Mouse (Mus musculus) kidney, adult 2 months (tissue): ENCODE data around the gene Gm45713. TPM values are rescaled to one million over a fixed set of nuclear protein-coding genes. Genes with fewer than 3 reads are reported as not detected.

Experiments
- DNase-seq: peaks from one replicate; pipeline ENCODE4 v3.0.0; 2021
- H3K27ac ChIP-seq: fragments of 200-500 bp; 2 replicates; pipeline ENCODE4 v1.5.1; 2012; ENCODE audit warnings: low read depth, low read length, control low read depth, inconsistent platforms; ENCODE audit not compliant: insufficient read depth
- H3K27me3 ChIP-seq: fragments of 200-500 bp; replicated peaks from 2 replicates; pipeline ENCODE4 v1.6.1; 2012; ENCODE audit warnings: mild to moderate bottlenecking, moderate library complexity, low read length, inconsistent platforms; ENCODE audit not compliant: control insufficient read depth, insufficient read depth
- H3K36me3 ChIP-seq: fragments of 200-500 bp; 2 replicates; pipeline ENCODE4 v1.6.1; 2012; ENCODE audit warnings: mild to moderate bottlenecking, moderate library complexity, low read length, inconsistent platforms; ENCODE audit not compliant: control insufficient read depth, insufficient read depth
- H3K4me1 ChIP-seq: fragments of 200-500 bp; 2 replicates; pipeline ENCODE4 v1.6.1; 2011; ENCODE audit warnings: low read length; ENCODE audit not compliant: control insufficient read depth, insufficient read depth
- H3K4me3 ChIP-seq: fragments of 200-500 bp; 2 replicates; pipeline ENCODE4 v1.5.1; 2011; ENCODE audit warnings: mild to moderate bottlenecking, low read depth, low read length, control low read depth; ENCODE audit not compliant: insufficient read depth
- CTCF ChIP-seq: fragments of 200-500 bp; conservative IDR thresholded peaks from 2 replicates; pipeline ENCODE4 v1.5.1; 2011; ENCODE audit warnings: low read depth, mild to moderate bottlenecking, control low read depth, low read length, moderate library complexity, mixed read lengths; ENCODE audit not compliant: insufficient read depth, insufficient read length
- POLR2A ChIP-seq: fragments of 200-500 bp; IDR thresholded peaks from one replicate; pipeline ENCODE4 v1.6.1; 2011; ENCODE audit warnings: low read depth, low read length, control low read depth
- WGBS: fragments of 180-500 bp; shearing (Covaris S2); methylation state at CpG from one replicate; pipeline ENCODE4 v1.1.7; 2018; 5-methylcytosine and 5-hydroxymethylcytosine counted together
- polyA plus RNA-seq: library from polyadenylated mRNA; depleted of rRNA; stranded (reverse); fragments of >200 nt; gene quantifications from 2 replicates; pipeline ENCODE4 v1.2.3, GENCODE M21; 2012

Gm45713 gene
- polyA plus RNA-seq, 1 experiment = 5.6 TPM

GRCm38 (mm10) chr7:45150321-45150720 lies 14.3 kb upstream of the Gm45713 start:
- Histone ChIP-seq H3K36me3 (no peaks in the 10 kb centered on the region; the same call in 1 of the 2 replicates), H3K4me3 (no peak overlapping the region), H3K4me1 (peaks cover 15% of the 10 kb centered on the region; the same call in 1 of the 2 replicates), H3K27ac (peak overlapping the region; percentile 61), H3K27me3 (no peaks in the 10 kb centered on the region)
- DNase-seq = no peak
- WGBS = 59% methylated on average over 4 of the region's 4 CpGs
- no peak for TF ChIP-seq POLR2A
- TF ChIP-seq CTCF = no peak

GRCm38 (mm10) chr7:45149545-45149944 lies 13.5 kb upstream of the Gm45713 start:
- WGBS = 73% methylated on average over 6 of the region's 6 CpGs
- no peaks in the 10 kb centered on the region for H3K27me3 ChIP-seq
- peak; percentile 38 for DNase-seq
- no peak overlapping the region for H3K4me3 ChIP-seq
- TF ChIP-seq POLR2A (no peak), CTCF (no peak)
- H3K4me1 ChIP-seq = peaks cover 15% of the 10 kb centered on the region; the same call in 1 of the 2 replicates
- peak overlapping the region; percentile 5 for H3K27ac ChIP-seq
- H3K36me3 ChIP-seq = no peaks in the 10 kb centered on the region; the same call in 1 of the 2 replicates

GRCm38 (mm10) chr7:45148534-45149098 lies 12.6 kb upstream of the Gm45713 start:
- DNase-seq = no peak
- Histone ChIP-seq H3K4me1 (peaks cover 15% of the 10 kb centered on the region; the same call in 1 of the 2 replicates), H3K4me3 (no peak overlapping the region), H3K27me3 (no peaks in the 10 kb centered on the region), H3K36me3 (peaks cover 2% of the 10 kb centered on the region), H3K27ac (peak overlapping the region; percentile 72)
- TF ChIP-seq CTCF (no peak), POLR2A (no peak)
- 47% methylated on average over 4 of the region's 4 CpGs for WGBS

GRCm38 (mm10) chr7:45147899-45148298 lies 11.9 kb upstream of the Gm45713 start:
- TF ChIP-seq CTCF (no peak), POLR2A (no peak)
- Histone ChIP-seq H3K4me1 (peaks cover 15% of the 10 kb centered on the region; the same call in 1 of the 2 replicates), H3K27ac (peak overlapping the region; percentile 72), H3K27me3 (no peaks in the 10 kb centered on the region), H3K36me3 (peaks cover 2% of the 10 kb centered on the region), H3K4me3 (no peak overlapping the region)
- WGBS = 39% methylated on average over 11 of the region's 11 CpGs
- DNase-seq = peak; percentile 73

- no peaks in the 10 kb centered on the region for H3K27me3 ChIP-seq
- DNase-seq = peak; percentile 63
- H3K4me1 ChIP-seq = peaks cover 15% of the 10 kb centered on the region; the same call in 1 of the 2 replicates
- H3K4me3 ChIP-seq = peak overlapping the region; percentile 20
- H3K36me3 ChIP-seq = peaks cover 2% of the 10 kb centered on the region
- 54% methylated on average over 11 of the region's 11 CpGs for WGBS
- TF ChIP-seq CTCF (no peak), POLR2A (no peak)
- peak overlapping the region; percentile 53 for H3K27ac ChIP-seq
These were observed 11.2 kb upstream of the Gm45713 start for GRCm38 (mm10) chr7:45147267-45147666.

- WGBS = 95% methylated on average over 8 of the region's 8 CpGs
- DNase-seq = no peak
- peaks cover 2% of the 10 kb centered on the region for H3K36me3 ChIP-seq
- H3K4me3 ChIP-seq = no peak overlapping the region
- H3K27ac ChIP-seq = no peak overlapping the region
- TF ChIP-seq POLR2A (no peak), CTCF (no peak)
- H3K27me3 ChIP-seq = no peaks in the 10 kb centered on the region
- H3K4me1 ChIP-seq = peaks cover 15% of the 10 kb centered on the region; the same call in 1 of the 2 replicates
These were observed 9.4 kb upstream of the Gm45713 start for GRCm38 (mm10) chr7:45145460-45145859.

GRCm38 (mm10) chr7:45144368-45145174 lies 8.5 kb upstream of the Gm45713 start:
- Histone ChIP-seq H3K36me3 (peaks cover 2% of the 10 kb centered on the region), H3K4me3 (no peak overlapping the region), H3K4me1 (peaks cover 15% of the 10 kb centered on the region; the same call in 1 of the 2 replicates), H3K27me3 (no peaks in the 10 kb centered on the region), H3K27ac (0 out of 2 replicates have a peak overlapping the region, but pooled peaks have one; percentile 25)
- 75% methylated on average over 13 of the region's 13 CpGs for WGBS
- no peak for TF ChIP-seq POLR2A
- no peak for TF ChIP-seq CTCF
- DNase-seq = no peak
